Mouse (Mus musculus) hindbrain, postnatal 0 days (tissue): ENCODE results near the gene Btbd7. TPM values are rescaled to one million over a fixed set of nuclear protein-coding genes. Genes with fewer than 3 reads are reported as not detected.
A peak's percentile ranks its signal among the peaks of the same experiment; 100 is the strongest.

Experiments used
- ATAC-seq: fragments of 200-750 bp; cut with Nextera tagmentation; 2 replicates; pipeline ENCODE4 v1.8.0; 2017; ENCODE audit warnings: mild to moderate bottlenecking, moderate TSS enrichment, moderate library complexity
- DNase-seq: peaks from one replicate; pipeline ENCODE4 v3.0.0-alpha.2; 2015; ENCODE audit warnings: low spot score
- H3K27ac ChIP-seq: fragments of 300-500 bp; sonication (generic); 2 replicates; pipeline ENCODE4 v1.5.1; 2014; ENCODE audit warnings: mild to moderate bottlenecking
- H3K27me3 ChIP-seq: fragments of 300-500 bp; sonication (generic); 2 replicates; pipeline ENCODE4 v1.6.1; 2014; ENCODE audit warnings: low read length, mixed read lengths; ENCODE audit not compliant: insufficient read depth
- H3K36me3 ChIP-seq: fragments of 300-500 bp; sonication (generic); 2 replicates; pipeline ENCODE4 v1.6.1; 2014; ENCODE audit warnings: low read length, mixed read lengths; ENCODE audit not compliant: insufficient read depth
- H3K4me1 ChIP-seq: fragments of 300-500 bp; sonication (generic); 2 replicates; pipeline ENCODE4 v1.6.1; 2014; ENCODE audit warnings: antibody characterized with exemption, low read length, mixed read lengths; ENCODE audit not compliant: insufficient read depth
- H3K4me2 ChIP-seq: fragments of 300-500 bp; sonication (generic); 2 replicates; pipeline ENCODE4 v1.6.1; 2014; ENCODE audit warnings: low read depth, mild to moderate bottlenecking, low read length, moderate library complexity, mixed read lengths
- H3K4me3 ChIP-seq: fragments of 300-500 bp; sonication (generic); 2 replicates; pipeline ENCODE4 v1.5.1; 2014; ENCODE audit warnings: low read length
- H3K9ac ChIP-seq: fragments of 300-500 bp; sonication (generic); replicated peaks from 2 replicates; pipeline ENCODE4 v1.6.1; 2014; ENCODE audit warnings: mild to moderate bottlenecking, low read length, moderate library complexity, mixed read lengths
- H3K9me3 ChIP-seq: fragments of 300-500 bp; sonication (generic); 2 replicates; pipeline ENCODE4 v1.6.1; 2016; ENCODE audit warnings: low read length, mixed read lengths
- CTCF ChIP-seq: IDR thresholded peaks from 2 replicates; pipeline ENCODE4 v1.5.1; 2016; ENCODE audit warnings: antibody characterized with exemption, control low read depth, low read depth
- WGBS: fragments of 180-500 bp; shearing (Covaris S2); extraction: QIAGEN DNeasy Blood & Tissue Kit; methylation state at CpG from one replicate; pipeline ENCODE4 v1.1.7; 2014; 5-methylcytosine and 5-hydroxymethylcytosine counted together
- polyA plus RNA-seq: library from polyadenylated mRNA; unstranded; fragments of >200 nt; fragmentation: Nextera tagmentation; extraction: Ambion mirVana; gene quantifications from 2 replicates; pipeline ENCODE4 v1.2.1, GENCODE M21; 2015
- total RNA-seq: library from RNA; depleted of rRNA; stranded (reverse); fragments of >200 nt; gene quantifications from 2 replicates; pipeline ENCODE4 v1.2.3, GENCODE M21; 2014

The Btbd7 gene
- total and polyA plus RNA-seq, 2 experiments from 2014 or later, result 9.7 to 27.3 TPM

GRCm38 (mm10) chr12:102784899-102785592 lies 93.2 kb downstream of the Btbd7 start:
- DNase-seq, result no peak
- Histone ChIP-seq H3K9ac (no peak overlapping the region), H3K27ac (no peak overlapping the region), H3K4me2 (no peak overlapping the region), H3K27me3 (no peaks in the 10 kb centered on the region), H3K36me3 (peaks cover 24% of the 10 kb centered on the region), H3K4me3 (no peak overlapping the region), H3K9me3 (no peaks in the 10 kb centered on the region), H3K4me1 (no peaks in the 10 kb centered on the region)
- WGBS, result 87% methylated on average over 19 of the region's 19 CpGs
- no peak for ATAC-seq
- no peak for TF ChIP-seq CTCF

- Histone ChIP-seq H3K27me3 (no peaks in the 10 kb centered on the region), H3K4me1 (no peaks in the 10 kb centered on the region), H3K27ac (no peak overlapping the region), H3K9ac (no peak overlapping the region), H3K36me3 (peaks cover 18% of the 10 kb centered on the region), H3K4me2 (no peak overlapping the region), H3K9me3 (no peaks in the 10 kb centered on the region), H3K4me3 (no peak overlapping the region)
- no peak for DNase-seq
- TF ChIP-seq CTCF, result no peak
- WGBS, result 95% methylated on average over 5 of the region's 5 CpGs
- ATAC-seq, result no peak
Measured at GRCm38 (mm10) chr12:102782841-102783240, 95.4 kb downstream of the Btbd7 start.

GRCm38 (mm10) chr12:102779452-102779851 lies 98.8 kb downstream of the Btbd7 start:
- no peak overlapping the region for H3K27ac ChIP-seq
- no peak overlapping the region for H3K4me2 ChIP-seq
- no peaks in the 10 kb centered on the region for H3K4me1 ChIP-seq
- no peak overlapping the region for H3K9ac ChIP-seq
- TF ChIP-seq CTCF, result peak; percentile 33
- DNase-seq (peak; percentile 25), ATAC-seq (peak; percentile 70; the same call in 1 of the 2 replicates)
- H3K9me3 ChIP-seq, result no peaks in the 10 kb centered on the region
- H3K36me3 ChIP-seq, result peaks cover 14% of the 10 kb centered on the region; the same call in 1 of the 2 replicates
- no peaks in the 10 kb centered on the region for H3K27me3 ChIP-seq
- 53% methylated on average over 3 of the region's 3 CpGs for WGBS
- H3K4me3 ChIP-seq, result no peak overlapping the region

GRCm38 (mm10) chr12:102778151-102778550 lies 100.1 kb downstream of the Btbd7 start:
- Histone ChIP-seq H3K4me1 (no peaks in the 10 kb centered on the region), H3K36me3 (peaks cover 22% of the 10 kb centered on the region; the same call in 1 of the 2 replicates), H3K27me3 (no peaks in the 10 kb centered on the region), H3K9ac (no peak overlapping the region), H3K27ac (no peak overlapping the region), H3K4me2 (no peak overlapping the region), H3K9me3 (no peaks in the 10 kb centered on the region), H3K4me3 (no peak overlapping the region)
- no peak for DNase-seq
- TF ChIP-seq CTCF, result no peak
- ATAC-seq, result no peak
- 83% methylated on average over 5 of the region's 5 CpGs for WGBS

- Histone ChIP-seq H3K36me3 (peaks cover 42% of the 10 kb centered on the region), H3K9ac (no peak overlapping the region), H3K4me3 (no peak overlapping the region), H3K4me2 (no peak overlapping the region), H3K27me3 (no peaks in the 10 kb centered on the region), H3K27ac (no peak overlapping the region), H3K9me3 (no peaks in the 10 kb centered on the region), H3K4me1 (no peaks in the 10 kb centered on the region)
- no peak for TF ChIP-seq CTCF
- ATAC-seq (no peak), DNase-seq (no peak)
- 89% methylated on average over 14 of the region's 14 CpGs for WGBS
Measured at GRCm38 (mm10) chr12:102776035-102776434, 102.2 kb downstream of the Btbd7 start.

- H3K9me3 ChIP-seq, result no peaks in the 10 kb centered on the region
- DNase-seq (no peak), ATAC-seq (no peak)
- WGBS, result 94% methylated on average over 5 of the region's 5 CpGs
- no peaks in the 10 kb centered on the region for H3K27me3 ChIP-seq
- H3K36me3 ChIP-seq, result peaks cover 72% of the 10 kb centered on the region
- no peak overlapping the region for H3K9ac ChIP-seq
- TF ChIP-seq CTCF, result no peak
- no peak overlapping the region for H3K4me2 ChIP-seq
- no peak overlapping the region for H3K4me3 ChIP-seq
- H3K27ac ChIP-seq, result no peak overlapping the region
- H3K4me1 ChIP-seq, result no peaks in the 10 kb centered on the region
Measured at GRCm38 (mm10) chr12:102772676-102773075, 105.6 kb downstream of the Btbd7 start.

- no peak overlapping the region for H3K4me3 ChIP-seq
- no peaks in the 10 kb centered on the region for H3K4me1 ChIP-seq
- no peak overlapping the region for H3K27ac ChIP-seq
- TF ChIP-seq CTCF, result no peak
- no peaks in the 10 kb centered on the region for H3K9me3 ChIP-seq
- no peak overlapping the region for H3K4me2 ChIP-seq
- no peaks in the 10 kb centered on the region for H3K27me3 ChIP-seq
- WGBS, result 95% methylated on average over 8 of the region's 8 CpGs
- H3K36me3 ChIP-seq, result peaks cover 79% of the 10 kb centered on the region
- no peak overlapping the region for H3K9ac ChIP-seq
- ATAC-seq (no peak), DNase-seq (no peak)
Measured at GRCm38 (mm10) chr12:102771601-102772000, 106.7 kb downstream of the Btbd7 start.
